Mouse (Mus musculus): Measurements from ENCODE around the gene Calml4. TPM values are rescaled to one million over a fixed set of nuclear protein-coding genes. Genes with fewer than 3 reads are reported as not detected.
"Not testable (repeated sequence)": the region's sequence is repeated elsewhere in the genome, so short reads cannot be mapped to it uniquely, and the experiment has no call there.

The Calml4 gene
- polyA plus RNA-seq, 1 experiment from 2014 or later, result 7.1 TPM

GRCm38 (mm10) chr9:62838506-62839171, 19.2 kb upstream of the Calml4 start, which contains the start of gene Cln6:
Cln6 (plus strand) TSS chr9:62838785.
- peak within 1 kb of the TSS; percentile 82 for H3K27ac ChIP-seq (replicated peaks)
- WGBS, result under 1% methylated on average over 38 of the region's 48 CpGs
- ATAC-seq (ENCODE audit: low FRiP score), result peak; percentile 86
- H3K36me3 ChIP-seq, result no peaks in the 10 kb centered on the region
- peak within 1 kb of the TSS; percentile 75 for H3K9ac ChIP-seq (replicated peaks)
- no peaks in the 10 kb centered on the region for H3K9me3 ChIP-seq (replicated peaks)
- H3K4me3 ChIP-seq (replicated peaks), result peak within 1 kb of the TSS; percentile 66
- H3K4me1 ChIP-seq, result peaks cover 11% of the 10 kb centered on the region
- H3K27me3 ChIP-seq (replicated peaks), result no peaks in the 10 kb centered on the region
- H3K4me2 ChIP-seq, result peak within 1 kb of the TSS; percentile 91

DNA sequence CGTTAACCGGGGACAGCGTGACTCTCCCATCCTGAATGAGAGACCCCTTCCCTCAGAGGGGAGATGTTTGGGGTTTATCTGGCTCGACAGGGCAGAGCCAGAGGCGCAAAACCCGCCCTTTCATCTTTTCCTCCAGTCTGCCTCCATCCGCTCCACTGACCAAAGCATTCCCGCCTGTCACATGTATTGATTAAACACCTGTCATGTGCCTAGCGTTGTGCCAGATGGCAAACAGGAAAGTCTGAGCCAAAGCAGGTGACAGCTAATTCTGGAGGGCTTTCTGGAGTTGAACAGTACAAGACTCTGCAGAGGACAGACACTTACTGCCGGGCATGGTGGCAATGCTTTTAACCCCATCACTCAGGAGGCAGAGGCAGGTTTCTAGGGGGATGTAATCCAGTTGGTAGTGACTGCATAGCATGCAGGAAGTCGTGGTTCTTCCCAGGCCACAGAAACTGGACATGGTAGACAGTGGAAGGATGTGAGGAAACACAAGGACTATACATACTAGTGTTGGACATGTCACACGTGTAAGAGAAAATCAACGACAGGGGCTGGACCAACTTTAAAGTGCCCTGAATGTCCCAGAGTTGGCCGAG, 18.6 kb upstream of the Calml4 start:
- Histone ChIP-seq H3K4me3 (replicated peaks) (peak overlapping the region; percentile 66), H3K9me3 (replicated peaks) (no peaks in the 10 kb centered on the region), H3K27me3 (replicated peaks) (no peaks in the 10 kb centered on the region), H3K4me1 (peaks cover 11% of the 10 kb centered on the region), H3K27ac (replicated peaks) (peak overlapping the region; percentile 82), H3K4me2 (peak overlapping the region; percentile 91), H3K9ac (replicated peaks) (peak overlapping the region; percentile 75), H3K36me3 (no peaks in the 10 kb centered on the region)
- peak; percentile 9 for ATAC-seq (ENCODE audit: low FRiP score)
- WGBS, result 15% methylated on average over 14 of the region's 14 CpGs

DNA sequence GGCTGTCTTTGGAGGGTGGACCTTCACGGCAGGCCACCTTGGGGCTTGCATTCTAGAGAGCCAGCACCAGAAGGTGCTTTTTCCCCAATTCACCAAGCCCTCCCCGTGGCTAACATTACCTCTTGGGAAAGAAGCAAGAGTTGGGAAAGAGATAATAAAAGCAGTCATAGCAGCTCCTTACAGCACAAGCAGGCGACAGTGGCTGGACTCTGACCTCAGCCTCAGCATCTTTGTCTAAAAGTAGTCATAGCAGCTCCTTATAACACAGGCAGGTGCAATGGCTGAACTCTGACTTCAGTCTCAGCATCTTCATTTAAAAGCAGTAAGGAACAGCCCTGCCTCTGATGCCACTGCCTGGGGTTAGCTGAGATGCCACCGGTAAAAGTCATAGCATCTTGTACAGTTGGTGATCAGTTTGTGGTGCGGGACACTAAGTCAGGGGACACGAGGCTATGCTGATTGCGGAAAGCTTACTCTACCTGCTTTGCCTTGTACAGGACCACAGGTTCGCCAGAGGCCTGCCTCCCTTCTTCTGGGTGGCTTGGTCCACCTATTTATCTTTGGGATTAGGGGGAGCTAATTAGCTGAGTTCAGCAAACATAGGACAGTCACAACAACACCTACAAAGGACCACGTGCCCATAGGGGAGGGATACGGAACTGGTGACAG, 14.4 kb upstream of the Calml4 start:
- no peak overlapping the region for H3K9ac ChIP-seq (replicated peaks)
- no peaks in the 10 kb centered on the region for H3K36me3 ChIP-seq
- ATAC-seq (ENCODE audit: low FRiP score), result no peak
- no peaks in the 10 kb centered on the region for H3K9me3 ChIP-seq (replicated peaks)
- 85% methylated on average over 10 of the region's 10 CpGs for WGBS
- H3K27me3 ChIP-seq (replicated peaks), result no peaks in the 10 kb centered on the region
- peaks cover 17% of the 10 kb centered on the region for H3K4me1 ChIP-seq
- no peak overlapping the region for H3K27ac ChIP-seq (replicated peaks)
- no peak overlapping the region for H3K4me2 ChIP-seq
- H3K4me3 ChIP-seq (replicated peaks), result no peak overlapping the region

- Histone ChIP-seq H3K9me3 (replicated peaks) (no peaks in the 10 kb centered on the region), H3K27me3 (replicated peaks) (no peaks in the 10 kb centered on the region)
- 96% methylated on average over 5 of the region's 5 CpGs for WGBS
Observed at GRCm38 (mm10) chr9:62844461-62844860, 13.4 kb upstream of the Calml4 start.

GRCm38 (mm10) chr9:62847694-62848093, 10.2 kb upstream of the Calml4 start:
- ATAC-seq (ENCODE audit: low FRiP score), result no peak; the same call in 1 of the 2 replicates
- no peaks in the 10 kb centered on the region for H3K36me3 ChIP-seq
- 3% methylated on average over 3 of the region's 3 CpGs for WGBS

More at GRCm38 (mm10) chr9:62844461-62844860, 13.4 kb upstream of the Calml4 start:
- H3K27ac ChIP-seq (replicated peaks), result no peak overlapping the region
- no peaks in the 10 kb centered on the region for H3K36me3 ChIP-seq
- ATAC-seq (ENCODE audit: low FRiP score), result no peak
- H3K4me3 ChIP-seq (replicated peaks), result no peak overlapping the region
- H3K9ac ChIP-seq (replicated peaks), result no peak overlapping the region
- H3K4me2 ChIP-seq, result no peak overlapping the region
- H3K4me1 ChIP-seq, result peaks cover 11% of the 10 kb centered on the region

GRCm38 (mm10) chr9:62848641-62849040, 9.2 kb upstream of the Calml4 start:
- no peak overlapping the region for H3K27ac ChIP-seq (replicated peaks)
- H3K27me3 ChIP-seq (replicated peaks), result no peaks in the 10 kb centered on the region
- no peak overlapping the region for H3K4me3 ChIP-seq (replicated peaks)
- peaks cover 6% of the 10 kb centered on the region for H3K4me1 ChIP-seq
- 85% methylated on average over 3 of the region's 3 CpGs for WGBS
- H3K9me3 ChIP-seq (replicated peaks), result no peaks in the 10 kb centered on the region
- H3K9ac ChIP-seq (replicated peaks), result no peak overlapping the region
- no peaks in the 10 kb centered on the region for H3K36me3 ChIP-seq
- no peak for ATAC-seq (ENCODE audit: low FRiP score)
- no peak overlapping the region for H3K4me2 ChIP-seq

More at GRCm38 (mm10) chr9:62847694-62848093, 10.2 kb upstream of the Calml4 start:
- Histone ChIP-seq H3K4me1 (peaks cover 6% of the 10 kb centered on the region), H3K9ac (replicated peaks) (no peak overlapping the region), H3K4me2 (no peak overlapping the region), H3K9me3 (replicated peaks) (no peaks in the 10 kb centered on the region), H3K27ac (replicated peaks) (no peak overlapping the region), H3K27me3 (replicated peaks) (no peaks in the 10 kb centered on the region), H3K4me3 (replicated peaks) (no peak overlapping the region)

DNA sequence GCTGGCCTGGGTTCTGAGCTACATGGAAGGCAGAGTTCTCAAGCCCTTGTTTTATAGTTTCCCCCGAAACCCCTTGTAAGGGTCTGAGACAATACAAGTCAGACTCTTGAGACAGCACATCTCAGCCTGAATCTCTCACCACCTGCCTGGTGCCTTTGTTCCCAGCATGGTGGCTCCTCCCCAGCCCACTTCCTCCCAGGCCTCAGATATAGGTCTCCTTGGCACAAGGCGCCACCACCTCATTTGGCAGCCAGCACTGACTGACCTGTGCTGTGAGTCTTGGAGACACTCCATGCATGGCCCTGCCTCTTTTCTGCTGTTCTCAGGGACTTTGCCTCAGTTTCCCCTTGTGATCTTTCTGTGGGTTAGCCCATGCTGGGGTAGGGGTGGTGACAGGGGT, 6.3 kb upstream of the Calml4 start:
- no peak overlapping the region for H3K9ac ChIP-seq (replicated peaks)
- H3K27ac ChIP-seq (replicated peaks), result no peak overlapping the region
- H3K36me3 ChIP-seq, result no peaks in the 10 kb centered on the region
- H3K4me3 ChIP-seq (replicated peaks), result no peak overlapping the region
- H3K27me3 ChIP-seq (replicated peaks), result no peaks in the 10 kb centered on the region
- WGBS, result 64% methylated on average over 2 of the region's 2 CpGs
- ATAC-seq (ENCODE audit: low FRiP score), result no peak
- H3K9me3 ChIP-seq (replicated peaks), result no peaks in the 10 kb centered on the region
- peaks cover 6% of the 10 kb centered on the region for H3K4me1 ChIP-seq
- no peak overlapping the region for H3K4me2 ChIP-seq

DNA sequence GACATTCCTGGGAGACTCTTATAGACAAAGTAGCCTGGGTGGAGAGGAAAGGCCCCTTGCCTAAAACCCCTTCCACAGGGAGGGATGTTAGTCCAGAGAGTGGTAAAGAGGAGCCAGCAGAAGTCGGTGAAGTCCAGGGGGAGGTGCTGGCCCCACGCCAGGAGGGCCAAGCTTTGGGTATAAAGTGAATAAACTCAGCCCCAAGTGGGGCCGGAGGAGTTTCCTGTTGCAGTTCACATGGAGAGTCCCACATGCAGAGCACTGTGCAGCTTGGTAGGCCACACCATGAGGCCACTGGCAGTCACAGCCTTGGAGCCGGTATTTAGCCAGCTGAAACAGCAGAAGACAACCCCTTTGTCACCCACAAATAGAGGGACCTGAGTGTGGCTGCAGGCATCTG, 3.4 kb upstream of the Calml4 start:
- H3K9ac ChIP-seq (replicated peaks), result no peak overlapping the region
- no peak overlapping the region for H3K4me3 ChIP-seq (replicated peaks)
- ATAC-seq (ENCODE audit: low FRiP score), result no peak
- H3K27ac ChIP-seq (replicated peaks), result no peak overlapping the region
- H3K4me1 ChIP-seq, result peaks cover 23% of the 10 kb centered on the region
- H3K9me3 ChIP-seq (replicated peaks), result no peaks in the 10 kb centered on the region
- H3K27me3 ChIP-seq (replicated peaks), result no peaks in the 10 kb centered on the region
- no peaks in the 10 kb centered on the region for H3K36me3 ChIP-seq
- 57% methylated on average over 4 of the region's 4 CpGs for WGBS
- H3K4me2 ChIP-seq, result no peak overlapping the region

DNA sequence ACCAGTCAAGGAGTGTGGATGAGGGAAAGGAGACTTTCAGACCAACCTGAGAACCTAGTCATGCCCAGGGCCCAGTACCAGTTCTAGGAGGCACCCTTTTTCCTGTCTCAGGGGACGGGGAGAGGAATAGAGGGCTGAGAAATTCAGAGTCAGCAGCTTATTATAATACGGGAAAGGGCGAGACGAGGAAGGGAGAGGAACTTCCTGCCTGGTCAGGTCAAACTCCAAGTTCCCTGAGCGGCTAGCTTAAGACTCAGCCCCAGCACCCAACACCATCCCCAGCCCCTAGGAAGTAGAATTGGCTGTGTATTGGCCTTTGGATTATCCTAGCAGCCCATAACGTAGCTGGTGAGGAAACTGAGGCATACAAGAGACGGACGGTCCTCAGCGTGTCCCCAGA, 664 bp upstream of the Calml4 start:
- no peaks in the 10 kb centered on the region for H3K36me3 ChIP-seq
- H3K27me3 ChIP-seq (replicated peaks), result no peaks in the 10 kb centered on the region
- ATAC-seq (ENCODE audit: low FRiP score), result no peak
- no peaks in the 10 kb centered on the region for H3K9me3 ChIP-seq (replicated peaks)
- peak overlapping the region; percentile 42 for H3K4me2 ChIP-seq
- H3K4me1 ChIP-seq, result peaks cover 23% of the 10 kb centered on the region
- no peak overlapping the region for H3K4me3 ChIP-seq (replicated peaks)
- H3K9ac ChIP-seq (replicated peaks), result no peak overlapping the region
- 76% methylated on average over 9 of the region's 9 CpGs for WGBS
- H3K27ac ChIP-seq (replicated peaks), result no peak overlapping the region; the same call in 1 of the 2 replicates

DNA sequence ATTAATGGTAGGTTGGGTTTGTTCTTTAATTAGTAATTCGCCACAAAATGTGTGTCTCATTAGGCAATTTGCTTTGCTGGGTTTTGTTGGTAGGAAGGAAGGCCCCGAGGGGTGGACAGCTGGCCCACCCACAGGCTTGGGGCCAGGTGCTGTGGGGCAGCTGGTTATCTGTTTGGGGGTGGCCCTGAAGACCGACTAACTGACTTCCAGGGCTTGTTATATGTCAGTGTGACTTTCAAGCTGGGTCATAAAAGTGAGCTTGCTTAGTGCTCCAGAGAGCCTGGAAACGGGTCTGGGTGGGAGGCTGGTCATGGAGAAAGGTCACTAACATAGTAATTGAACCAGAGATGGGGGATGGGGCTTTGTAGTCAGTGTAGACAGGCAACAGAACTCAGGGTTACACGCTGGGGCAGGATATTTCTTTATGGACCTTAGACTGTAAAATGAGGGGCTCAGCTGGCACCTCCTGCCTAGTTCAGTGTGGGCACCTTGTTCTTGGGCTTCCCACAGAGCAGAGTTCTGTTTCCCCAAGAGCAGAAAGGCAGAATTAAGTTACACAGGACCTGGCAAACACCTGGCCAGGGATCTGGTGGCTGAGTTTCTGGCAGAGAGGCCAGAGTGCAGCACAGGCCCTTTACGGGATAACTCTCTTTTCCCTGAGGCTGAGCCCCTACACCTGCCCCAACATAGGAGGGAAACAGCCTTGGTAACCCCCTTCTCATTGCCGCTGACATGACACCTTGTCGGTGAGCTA, 563 bp downstream of the Calml4 start:
- ATAC-seq (ENCODE audit: low FRiP score), result peak; percentile 28; the same call in 1 of the 2 replicates
- Histone ChIP-seq H3K4me1 (peaks cover 23% of the 10 kb centered on the region), H3K9me3 (replicated peaks) (no peaks in the 10 kb centered on the region), H3K4me2 (peak overlapping the region; percentile 42), H3K4me3 (replicated peaks) (no peak overlapping the region), H3K27me3 (replicated peaks) (no peaks in the 10 kb centered on the region), H3K36me3 (no peaks in the 10 kb centered on the region), H3K9ac (replicated peaks) (no peak overlapping the region), H3K27ac (replicated peaks) (peak overlapping the region; percentile 57)
- 32% methylated on average over 8 of the region's 8 CpGs for WGBS

DNA sequence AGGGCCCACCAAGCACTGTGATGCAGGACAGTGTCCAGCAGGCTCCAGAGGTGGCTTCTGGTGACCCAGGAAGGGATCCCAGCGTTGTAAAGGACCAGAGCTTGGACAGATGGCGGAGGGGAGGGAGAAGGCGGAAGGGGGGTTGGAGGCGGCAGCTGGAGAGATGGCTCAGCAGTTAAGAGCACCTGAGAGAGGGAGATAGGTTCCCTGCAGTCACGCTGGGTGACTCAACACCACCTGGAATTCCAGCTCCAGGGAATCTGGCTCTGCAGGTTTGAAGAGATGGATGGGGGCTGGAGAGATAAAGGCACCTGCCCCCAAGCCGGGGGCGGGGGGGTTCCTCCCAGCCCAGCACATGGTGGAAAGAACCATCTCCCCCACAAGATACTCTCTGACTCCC, 2.2 kb downstream of the Calml4 start:
- H3K9me3 ChIP-seq (replicated peaks); H3K9ac ChIP-seq (replicated peaks); ATAC-seq (ENCODE audit: low FRiP score); H3K4me2 ChIP-seq; H3K27me3 ChIP-seq (replicated peaks); H3K36me3 ChIP-seq; H3K27ac ChIP-seq (replicated peaks); H3K4me3 ChIP-seq (replicated peaks): not testable (repeated sequence)
- H3K4me1 ChIP-seq, result peaks cover 23% of the 10 kb centered on the region
- 59% methylated on average over 7 of the region's 7 CpGs for WGBS

All from neural tube, embryonic 15.5 days (tissue).